In genomic region chr2:72983211-72983610, GRCm38 (mm10) we compare ENCODE assay signal across 41 mouse cellular contexts. TPM values are rescaled to one million over a fixed set of nuclear protein-coding genes. Genes with fewer than 3 reads are reported as not detected.
"Had no signal": no experiment of that assay in that cellular context is flagged by ENCODE, and none has a peak within 500 bp of the region (broad histone marks: within the 10 kb centered on the region; RNA-seq: fewer than 3 reads in every experiment).

No protein-coding gene starts in this region.

- ATAC-seq: hindbrain, embryonic 16.5 days; inflammation-experienced regulatory T-cells, adult 6 months; intestine, embryonic 15.5 days; intestine, postnatal 0 days; liver, postnatal 0 days had no signal

- H3K27me3 ChIP-seq: heart, embryonic 12.5 days; hindbrain, embryonic 12.5 days; intestine, embryonic 15.5 days; limb, embryonic 12.5 days; liver, embryonic 13.5 days; liver, embryonic 15.5 days had no signal

- H3K4me2 ChIP-seq: heart, embryonic 12.5 days; hindbrain, embryonic 12.5 days; hindbrain, embryonic 14.5 days; intestine, embryonic 15.5 days; limb, embryonic 12.5 days; liver, embryonic 11.5 days; liver, embryonic 13.5 days; liver, embryonic 15.5 days had no signal

- H3K4me3 ChIP-seq: gastrocnemius, adult 2 months; heart, adult 2 months; heart, embryonic 10.5 days; heart, embryonic 12.5 days; hindbrain, embryonic 10.5 days; hindbrain, embryonic 12.5 days; intestine, embryonic 15.5 days; layer of hippocampus, adult 2 months; left cerebral cortex, adult 2 months; limb, embryonic 10.5 days; limb, embryonic 12.5 days; liver, embryonic 13.5 days; liver, embryonic 15.5 days had no signal

- H3K4me1 ChIP-seq: heart, embryonic 12.5 days had no signal

- H3K27ac ChIP-seq: gastrocnemius, adult 2 months; heart, embryonic 10.5 days; hindbrain, embryonic 10.5 days; hindbrain, embryonic 12.5 days; hindbrain, embryonic 14.5 days; intestine, embryonic 15.5 days; layer of hippocampus, adult 2 months; left cerebral cortex, adult 2 months; limb, embryonic 10.5 days; limb, embryonic 12.5 days; liver, embryonic 13.5 days; liver, embryonic 15.5 days had no signal

- DNase-seq: gastrocnemius, adult 2 months; gastrocnemius, postnatal 10 days; gastrocnemius, postnatal 25 days; heart, adult 2 months; heart, postnatal 10 days; heart, postnatal 4 days; kidney, adult 18-20 months; kidney, adult 8-10 months; kidney, postnatal 10 days; kidney, postnatal 25 days; kidney, postnatal 4 days; liver; liver, embryonic 13.5 days; liver, postnatal 0 days had no signal

- H3K9me3 ChIP-seq: heart, embryonic 10.5 days; heart, embryonic 12.5 days; hindbrain, embryonic 10.5 days; hindbrain, embryonic 12.5 days; intestine, embryonic 15.5 days; limb, embryonic 10.5 days; limb, embryonic 12.5 days; liver, embryonic 13.5 days; liver, embryonic 15.5 days had no signal

- H3K36me3 ChIP-seq: hindbrain, embryonic 12.5 days; limb, embryonic 12.5 days; liver, embryonic 13.5 days; liver, embryonic 15.5 days had no signal

- H3K9ac ChIP-seq: heart, embryonic 12.5 days; hindbrain, embryonic 12.5 days; hindbrain, embryonic 14.5 days; intestine, embryonic 15.5 days; limb, embryonic 12.5 days; liver, embryonic 13.5 days; liver, embryonic 15.5 days; liver, postnatal 0 days had no signal

RNA-seq across cellular contexts. Expression of gene Gm11084, which starts 3.3 kb away (rescaled TPM):
- total RNA-seq: gastrocnemius, adult 2 months; gastrocnemius, postnatal 10 days; gastrocnemius, postnatal 25 days; gastrocnemius, postnatal 4 days; granulocyte monocyte progenitor cell, adult 5-6 weeks; heart, adult 2 months; heart, postnatal 10 days; heart, postnatal 25 days; heart, postnatal 4 days; layer of hippocampus, adult 2 months; layer of hippocampus, postnatal 10 days; layer of hippocampus, postnatal 25 days; left cerebral cortex, adult 2 months; left cerebral cortex, postnatal 14 days; left cerebral cortex, postnatal 36 days had no signal
- polyA plus RNA-seq: heart, adult 2 months; heart, embryonic 10.5 days; heart, embryonic 12.5 days; heart, embryonic 14.5 days; heart, embryonic 16.5 days; hindbrain, embryonic 10.5 days; hindbrain, embryonic 12.5 days; hindbrain, embryonic 14.5 days; hindbrain, embryonic 16.5 days; inflammation-experienced regulatory T-cells, adult 6 months; intestine, embryonic 15.5 days; intestine, postnatal 0 days; kidney, embryonic 14.5 days; kidney, embryonic 16.5 days; limb, embryonic 10.5 days; limb, embryonic 12.5 days; limb, embryonic 14.5 days; liver, embryonic 11.5 days; liver, embryonic 13.5 days; liver, embryonic 15.5 days; liver, postnatal 0 days had no signal
